Mouse (Mus musculus): Measurements from ENCODE around the gene Chadl. TPM values are rescaled to one million over a fixed set of nuclear protein-coding genes. Genes with fewer than 3 reads are reported as not detected.
"Not testable (repeated sequence)": the region's sequence is repeated elsewhere in the genome, so short reads cannot be mapped to it uniquely, and the experiment has no call there.

The Chadl gene
- 10 to 100 TPM; 20.6 to 25.4 TPM for total RNA-seq (2021)

DNA sequence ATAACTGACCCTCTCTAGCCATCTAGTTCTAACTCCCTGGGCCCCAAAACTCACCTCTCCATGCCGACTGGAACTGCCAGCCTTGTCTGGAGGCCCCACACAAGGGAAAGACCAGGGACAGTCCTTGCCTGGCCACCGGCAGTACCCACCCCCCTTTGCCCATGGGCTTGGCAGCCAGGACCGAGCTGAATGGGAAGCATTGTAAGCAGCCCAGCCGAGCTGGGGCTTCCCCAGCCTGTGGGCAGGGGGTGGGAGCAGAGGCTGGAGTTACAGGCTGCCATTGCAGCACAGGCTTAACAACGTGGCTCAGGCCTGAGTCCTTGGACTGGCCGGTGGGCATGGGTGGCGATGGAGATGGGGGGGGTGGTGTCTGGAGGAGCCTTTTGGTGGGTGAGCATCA is at the start of gene Chadl:
Gene Chadl, minus strand, starts transcription at position 113 of the 400 bp plus-strand sequence.
- peak; percentile 39 to 72 for DNase-seq (ENCODE audit: extremely low spot score in 1 of 2, low spot score in 2 of 2)
- intact Hi-C loops (cut with DNase I): no loop called here

DNA sequence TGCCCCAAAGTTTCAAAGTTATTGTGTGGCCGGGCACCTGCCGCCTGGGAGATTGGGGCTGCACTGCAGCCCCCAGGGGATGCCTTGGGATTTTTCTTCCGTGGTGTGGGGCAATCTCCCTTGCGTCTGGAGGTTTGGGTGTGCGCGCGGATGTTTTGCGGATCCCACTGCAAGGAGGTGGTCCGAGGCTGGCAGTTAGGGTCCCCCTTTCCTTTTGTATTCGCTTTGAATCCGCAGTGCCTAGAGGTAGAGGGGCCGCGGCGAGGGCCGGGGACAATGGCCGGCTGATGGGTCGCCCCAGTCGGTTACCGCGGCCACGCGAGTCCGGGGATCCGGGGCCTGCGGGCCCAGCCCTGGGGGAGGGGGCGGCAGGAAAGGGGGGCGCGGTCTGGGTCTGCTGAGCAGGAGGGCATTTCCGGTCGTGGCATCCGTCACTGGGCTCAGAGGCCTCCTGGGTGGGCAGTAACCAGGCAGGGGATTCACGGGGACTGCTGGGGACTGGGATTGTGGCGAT is 48.6 kb upstream of the Chadl start:
- intact Hi-C loops (cut with DNase I): loop anchor here (5.0 kb wide), 1 partner anchor 67 kb away; no protein-coding TSS in a partner anchor
- peak; percentile 60 to 91 for DNase-seq (ENCODE audit: extremely low spot score in 1 of 2, low spot score in 2 of 2)

DNA sequence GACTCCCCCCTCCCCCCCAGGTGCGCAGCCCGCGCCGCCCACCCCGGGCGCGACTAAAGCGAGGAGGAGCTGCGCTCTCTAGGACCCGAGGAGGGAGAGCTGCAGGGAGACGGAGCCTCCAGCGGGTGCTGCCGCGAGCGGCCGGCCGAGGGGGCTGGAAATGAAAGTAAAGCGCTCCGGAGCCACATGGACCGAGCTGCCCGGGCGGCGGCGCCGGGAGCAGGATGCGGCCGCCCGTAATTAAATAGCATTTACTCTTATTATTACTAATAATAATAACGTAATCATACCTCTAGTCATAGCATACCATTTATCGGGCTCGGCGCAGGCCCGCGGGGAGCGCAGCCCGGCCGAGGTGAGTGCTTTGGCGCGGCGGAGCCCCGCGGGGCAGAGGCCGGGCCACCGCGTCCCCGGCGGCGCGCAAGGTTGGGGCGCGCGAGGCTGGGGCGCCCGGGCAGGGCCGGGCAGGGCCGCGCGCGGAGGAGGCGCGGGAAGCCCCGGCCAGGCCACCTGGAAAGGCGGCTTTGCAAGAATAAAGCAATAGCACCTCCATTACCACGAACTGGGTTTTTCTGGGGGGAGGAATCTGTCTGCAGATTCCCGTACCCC is 48.0 kb upstream of the Chadl start, which contains the start of the genes Zc3h7b and Rangap1:
Gene Zc3h7b, plus strand, starts transcription at position 66 of the 609 bp plus-strand sequence.
Gene Rangap1, minus strand, starts transcription at position 539 of the 609 bp plus-strand sequence.
- intact Hi-C loops (cut with DNase I): loop anchor here (5.0 kb wide), 1 partner anchor 67 kb away; no protein-coding TSS in a partner anchor
- peak; percentile 64 to 89 for DNase-seq (ENCODE audit: extremely low spot score in 1 of 2, low spot score in 2 of 2)

GRCm38 (mm10) chr15:81742368-81742767 is 45.3 kb upstream of the Chadl start:
- intact Hi-C loops (cut with DNase I); DNase-seq (ENCODE audit: extremely low spot score in 1 of 2, low spot score in 2 of 2): not testable (repeated sequence)

GRCm38 (mm10) chr15:81739924-81740323 is 42.8 kb upstream of the Chadl start:
- intact Hi-C loops (cut with DNase I): no loop called here
- no peak for DNase-seq (ENCODE audit: extremely low spot score in 1 of 2, low spot score in 2 of 2)

DNA sequence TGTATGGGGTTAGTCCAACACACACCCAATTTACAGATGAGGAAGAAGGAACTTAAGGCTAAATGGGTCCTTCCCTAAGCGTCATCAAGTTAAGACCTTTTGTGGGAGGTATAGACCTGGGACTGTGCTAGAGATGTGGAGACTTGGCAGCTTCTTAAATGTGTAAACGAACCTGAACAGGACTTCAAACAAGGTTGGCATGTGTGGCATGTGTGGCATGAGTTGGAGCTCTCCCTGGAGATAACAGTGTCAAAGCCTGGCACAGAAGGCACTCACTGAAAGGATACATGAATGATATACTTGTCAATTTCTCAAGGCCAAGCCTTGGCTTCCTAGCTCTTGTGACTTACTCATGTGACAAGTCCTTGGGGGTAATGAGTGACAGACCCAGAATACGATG is 42.2 kb upstream of the Chadl start:
- no peak for DNase-seq (ENCODE audit: extremely low spot score in 1 of 2, low spot score in 2 of 2)
- intact Hi-C loops (cut with DNase I): no loop called here

DNA sequence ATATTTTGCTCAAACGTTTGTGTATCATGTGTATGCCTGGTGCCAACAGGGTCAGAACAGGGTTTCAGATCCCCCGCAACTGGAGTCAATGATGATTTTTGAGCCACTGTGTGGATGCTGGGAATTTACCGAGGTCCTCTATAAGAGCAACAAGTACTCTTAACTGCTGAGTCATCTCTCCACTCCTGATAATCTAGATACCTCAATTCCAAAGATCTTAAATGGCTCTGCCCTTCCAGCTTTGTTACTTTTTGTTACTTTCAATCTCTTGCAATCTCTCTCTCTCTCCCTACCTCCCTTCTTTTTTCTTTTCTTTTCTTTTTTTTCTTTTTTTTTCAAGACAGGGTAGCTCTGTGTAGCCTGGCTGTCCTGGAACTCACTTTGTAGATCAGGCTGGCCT is 38.0 kb upstream of the Chadl start:
- no peak for DNase-seq (ENCODE audit: extremely low spot score in 1 of 2, low spot score in 2 of 2)
- intact Hi-C loops (cut with DNase I): no loop called here

DNA sequence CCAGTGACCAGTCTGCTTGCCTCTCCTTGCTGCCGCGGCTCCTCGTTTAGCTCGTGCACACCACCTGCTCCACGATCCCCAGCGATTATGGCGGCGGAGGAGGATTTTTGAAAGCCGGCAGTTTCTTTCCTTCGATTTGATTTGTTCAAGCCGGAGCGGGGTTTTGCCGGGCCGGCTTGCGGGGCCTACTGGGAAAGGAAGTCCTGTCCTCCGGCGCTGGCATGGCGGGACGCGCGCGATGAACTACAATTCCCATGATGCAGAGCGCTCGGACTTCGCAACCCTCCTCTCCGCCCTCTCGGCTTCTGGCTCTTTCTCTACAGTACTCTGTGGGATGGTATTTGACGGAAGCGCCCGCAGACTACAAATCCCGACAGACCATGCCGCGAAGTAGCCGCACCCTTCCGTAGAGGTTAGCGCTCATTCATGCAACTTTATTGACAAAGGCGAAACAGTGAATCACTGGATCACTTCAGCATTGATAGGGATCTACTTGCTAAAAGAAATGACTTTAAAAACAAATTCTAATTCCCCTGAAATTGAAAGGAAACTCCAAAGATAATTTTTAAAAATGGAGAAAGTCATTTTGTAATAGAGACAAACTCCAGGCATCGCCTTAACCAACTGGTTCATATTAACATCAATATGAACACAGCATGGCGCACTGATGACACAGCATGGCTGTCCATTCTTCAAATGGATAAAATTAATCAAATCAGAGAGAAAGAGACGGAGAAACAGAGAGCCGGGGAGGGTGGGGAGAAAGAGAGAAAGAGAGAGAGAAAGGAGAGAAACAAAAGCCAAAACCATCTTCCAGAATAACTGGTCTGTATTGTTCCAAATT is 32.9 kb upstream of the Chadl start:
- peak; percentile 98 to 99 for DNase-seq (ENCODE audit: extremely low spot score in 1 of 2, low spot score in 2 of 2)
- intact Hi-C loops (cut with DNase I): no loop called here

DNA sequence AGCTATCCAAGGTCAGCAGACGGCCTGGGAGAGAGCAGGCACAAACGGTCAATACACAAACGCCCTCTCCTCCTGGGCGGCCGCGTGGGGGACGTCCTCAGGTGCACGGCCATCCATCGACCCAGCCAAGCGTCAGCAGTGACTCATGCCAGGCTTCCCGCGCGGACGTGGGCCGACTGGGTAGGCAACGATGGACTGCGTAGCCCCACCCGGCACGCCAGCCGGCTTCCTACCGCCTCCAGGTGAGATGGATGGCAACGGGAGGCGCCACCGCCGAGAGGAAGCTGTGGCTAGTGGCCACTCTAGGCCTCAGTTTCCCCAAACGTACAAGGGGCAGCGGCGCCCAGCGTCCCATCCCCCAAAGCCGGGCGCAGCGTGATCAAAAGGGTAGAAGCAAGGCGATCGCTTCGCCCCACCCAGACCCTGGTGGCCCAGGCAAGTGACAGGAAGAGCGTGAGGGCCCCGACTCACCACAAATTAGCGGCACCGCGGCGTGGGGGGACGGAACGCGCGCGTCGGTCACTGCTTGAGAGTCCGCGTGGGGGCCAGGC is 32.2 kb upstream of the Chadl start:
- DNase-seq (ENCODE audit: extremely low spot score in 1 of 2, low spot score in 2 of 2): peak in 1 of 2 experiments; percentile 70
- intact Hi-C loops (cut with DNase I): no loop called here

GRCm38 (mm10) chr15:81725965-81726364 is 28.9 kb upstream of the Chadl start:
- intact Hi-C loops (cut with DNase I): no loop called here
- DNase-seq (ENCODE audit: extremely low spot score in 1 of 2, low spot score in 2 of 2): no peak

- DNase-seq (ENCODE audit: extremely low spot score in 1 of 2, low spot score in 2 of 2): no peak
- intact Hi-C loops (cut with DNase I): no loop called here
Observed at GRCm38 (mm10) chr15:81723653-81724052, 26.6 kb upstream of the Chadl start.

GRCm38 (mm10) chr15:81722361-81722760 is 25.3 kb upstream of the Chadl start:
- DNase-seq (ENCODE audit: extremely low spot score in 1 of 2, low spot score in 2 of 2): no peak

GRCm38 (mm10) chr15:81719139-81719531 is 22.0 kb upstream of the Chadl start:
- no peak for DNase-seq (ENCODE audit: extremely low spot score in 1 of 2, low spot score in 2 of 2)
- intact Hi-C loops (cut with DNase I): no loop called here

More at GRCm38 (mm10) chr15:81722361-81722760, 25.3 kb upstream of the Chadl start:
- intact Hi-C loops (cut with DNase I): no loop called here

- peak in 1 of 2 experiments; percentile 51 for DNase-seq (ENCODE audit: extremely low spot score in 1 of 2, low spot score in 2 of 2)
- intact Hi-C loops (cut with DNase I): no loop called here
Observed at GRCm38 (mm10) chr15:81718336-81719138, 21.4 kb upstream of the Chadl start.

GRCm38 (mm10) chr15:81713742-81714141 is 16.7 kb upstream of the Chadl start:
- intact Hi-C loops (cut with DNase I): no loop called here
- DNase-seq (ENCODE audit: extremely low spot score in 1 of 2, low spot score in 2 of 2): no peak

- DNase-seq (ENCODE audit: extremely low spot score in 1 of 2, low spot score in 2 of 2): no peak
- intact Hi-C loops (cut with DNase I): no loop called here
Observed at GRCm38 (mm10) chr15:81710801-81711200, 13.7 kb upstream of the Chadl start.

- DNase-seq (ENCODE audit: extremely low spot score in 1 of 2, low spot score in 2 of 2): no peak
- intact Hi-C loops (cut with DNase I): no loop called here
Observed at GRCm38 (mm10) chr15:81709686-81710085, 12.6 kb upstream of the Chadl start.

GRCm38 (mm10) chr15:81708991-81709390 is 11.9 kb upstream of the Chadl start:
- DNase-seq (ENCODE audit: extremely low spot score in 1 of 2, low spot score in 2 of 2): no peak
- intact Hi-C loops (cut with DNase I): no loop called here

DNA sequence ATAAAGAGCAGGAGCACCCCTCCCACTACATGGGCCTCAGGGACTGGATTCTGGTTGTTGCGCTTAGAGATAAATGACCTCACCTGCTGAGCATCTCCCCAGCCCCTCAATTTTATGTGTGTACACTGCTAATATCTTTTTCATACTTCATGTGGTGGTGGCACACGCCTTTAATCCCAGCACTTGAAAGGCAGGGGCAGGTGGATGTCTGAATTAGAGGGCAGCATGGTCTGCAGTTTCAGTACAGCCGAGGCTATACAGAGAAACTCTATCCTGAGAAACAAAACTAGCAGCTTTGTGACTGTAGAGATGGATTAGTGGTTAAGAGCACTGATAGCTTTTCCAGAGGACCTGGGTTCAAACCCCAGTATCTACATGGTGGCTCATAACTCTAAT is 6.0 kb upstream of the Chadl start:
- intact Hi-C loops (cut with DNase I): no loop called here
- DNase-seq (ENCODE audit: extremely low spot score in 1 of 2, low spot score in 2 of 2): no peak
